Mouse (Mus musculus) kidney, embryonic 16.5 days (tissue): ENCODE measurements around the gene Srrm3. TPM values are rescaled to one million over a fixed set of nuclear protein-coding genes. Genes with fewer than 3 reads are reported as not detected.

ENCODE experiments used
- ATAC-seq: fragments of 200-750 bp; cut with Nextera tagmentation; 2 replicates; pipeline ENCODE4 v1.8.0; 2017; ENCODE audit warnings: moderate TSS enrichment; ENCODE audit not compliant: low FRiP score, low TSS enrichment
- H3K27ac ChIP-seq: fragments of 300-500 bp; sonication (generic); 2 replicates; pipeline ENCODE4 v1.5.1; 2014; ENCODE audit warnings: low read length
- H3K27me3 ChIP-seq: fragments of 300-500 bp; sonication (generic); 2 replicates; pipeline ENCODE4 v1.6.1; 2014; ENCODE audit warnings: low read length, control low read depth, mixed read lengths; ENCODE audit not compliant: insufficient read depth
- H3K36me3 ChIP-seq: fragments of 300-500 bp; sonication (generic); 2 replicates; pipeline ENCODE4 v1.6.1; 2014; ENCODE audit warnings: low read length, control low read depth, mixed read lengths; ENCODE audit not compliant: insufficient read depth
- H3K4me1 ChIP-seq: fragments of 300-500 bp; sonication (generic); 2 replicates; pipeline ENCODE4 v1.6.1; 2014; ENCODE audit warnings: low read length, control low read depth, mixed read lengths; ENCODE audit not compliant: insufficient read depth
- H3K4me2 ChIP-seq: fragments of 300-500 bp; sonication (generic); replicated peaks from 2 replicates; pipeline ENCODE4 v1.6.1; 2014; ENCODE audit warnings: low read depth, low read length
- H3K4me3 ChIP-seq: fragments of 300-500 bp; sonication (generic); 2 replicates; pipeline ENCODE4 v1.5.1; 2014; ENCODE audit warnings: mild to moderate bottlenecking, low read length
- H3K9ac ChIP-seq: fragments of 300-500 bp; sonication (generic); replicated peaks from 2 replicates; pipeline ENCODE4 v1.6.1; 2014; ENCODE audit warnings: low read length
- H3K9me3 ChIP-seq: fragments of 300-500 bp; sonication (generic); 2 replicates; pipeline ENCODE4 v1.6.1; 2016; ENCODE audit warnings: low read length, control low read depth
- WGBS: fragments of 180-500 bp; shearing (Covaris S2); extraction: QIAGEN DNeasy Blood & Tissue Kit; methylation state at CpG from one replicate; pipeline ENCODE4 v1.1.7; 2014; 5-methylcytosine and 5-hydroxymethylcytosine counted together
- microRNA-seq: library from miRNA; unstranded; fragments of <30 nt; microRNA quantifications from one replicate; pipeline ENCODE4, GENCODE M21; 2016
- polyA plus RNA-seq: library from polyadenylated mRNA; unstranded; fragments of >200 nt; fragmentation: Nextera tagmentation; extraction: Ambion mirVana; gene quantifications from 2 replicates; pipeline ENCODE4 v1.2.1, GENCODE M21; 2015

Gene Srrm3
- polyA plus RNA-seq, 1 experiment from 2014 or later, result 0.27 TPM

GRCm38 (mm10) chr5:135917327-135918058, 110.8 kb downstream of the Srrm3 start:
- Histone ChIP-seq H3K9ac (no peak overlapping the region), H3K27me3 (no peaks in the 10 kb centered on the region), H3K27ac (no peak overlapping the region), H3K36me3 (peaks cover 54% of the 10 kb centered on the region), H3K9me3 (no peaks in the 10 kb centered on the region), H3K4me3 (no peak overlapping the region), H3K4me2 (no peak overlapping the region), H3K4me1 (no peaks in the 10 kb centered on the region)
- ATAC-seq, result no peak
- WGBS, result 87% methylated on average over 8 of the region's 8 CpGs

- ATAC-seq, result no peak
- WGBS, result 90% methylated on average over 5 of the region's 5 CpGs
- Histone ChIP-seq H3K4me2 (no peak overlapping the region), H3K4me3 (no peak overlapping the region), H3K36me3 (peaks cover 54% of the 10 kb centered on the region), H3K9ac (no peak overlapping the region), H3K27me3 (no peaks in the 10 kb centered on the region), H3K9me3 (no peaks in the 10 kb centered on the region), H3K27ac (no peak overlapping the region), H3K4me1 (no peaks in the 10 kb centered on the region)
Measured at GRCm38 (mm10) chr5:135918059-135918437, 111.4 kb downstream of the Srrm3 start.

- no peaks in the 10 kb centered on the region for H3K9me3 ChIP-seq
- H3K4me3 ChIP-seq, result no peak overlapping the region
- H3K9ac ChIP-seq, result no peak overlapping the region
- peaks cover 54% of the 10 kb centered on the region for H3K36me3 ChIP-seq
- WGBS, result 93% methylated on average over 5 of the region's 5 CpGs
- no peaks in the 10 kb centered on the region for H3K4me1 ChIP-seq
- no peaks in the 10 kb centered on the region for H3K27me3 ChIP-seq
- H3K4me2 ChIP-seq, result no peak overlapping the region
- ATAC-seq, result no peak
- no peak overlapping the region for H3K27ac ChIP-seq
Measured at GRCm38 (mm10) chr5:135918593-135918992, 111.9 kb downstream of the Srrm3 start.

GRCm38 (mm10) chr5:135919902-135920301, 113.2 kb downstream of the Srrm3 start:
- Histone ChIP-seq H3K9ac (no peak overlapping the region), H3K4me1 (no peaks in the 10 kb centered on the region), H3K27me3 (no peaks in the 10 kb centered on the region), H3K4me2 (no peak overlapping the region), H3K9me3 (no peaks in the 10 kb centered on the region), H3K36me3 (peaks cover 49% of the 10 kb centered on the region), H3K27ac (no peak overlapping the region), H3K4me3 (no peak overlapping the region)
- ATAC-seq, result no peak
- WGBS, result 41% methylated on average over 3 of the region's 3 CpGs

- no peak overlapping the region for H3K4me3 ChIP-seq
- 96% methylated on average over 7 of the region's 7 CpGs for WGBS
- H3K9ac ChIP-seq, result no peak overlapping the region
- peaks cover 29% of the 10 kb centered on the region for H3K36me3 ChIP-seq
- H3K27me3 ChIP-seq, result no peaks in the 10 kb centered on the region
- H3K27ac ChIP-seq, result no peak overlapping the region
- no peak overlapping the region for H3K4me2 ChIP-seq
- no peak for ATAC-seq
- H3K9me3 ChIP-seq, result no peaks in the 10 kb centered on the region
- H3K4me1 ChIP-seq, result no peaks in the 10 kb centered on the region
Measured at GRCm38 (mm10) chr5:135923901-135924300, 117.2 kb downstream of the Srrm3 start.

Small RNAs within 50 kb of the gene (microRNA-seq; reads per million reads assigned to microRNA genes)
- gene Gm23268, result not detected

Other genes starting within 250 kb of the Srrm3 start
- not detected in 2 replicates for gene Ccl26, start 243.3 kb upstream of the Srrm3 start, polyA plus RNA-seq
- 1.8 and 2.0 TPM in 2 replicates for gene Ccl24, start 233.8 kb upstream of the Srrm3 start, polyA plus RNA-seq
- 51.0 and 56.5 TPM in 2 replicates for gene Rhbdd2, start 174.3 kb upstream of the Srrm3 start, polyA plus RNA-seq
- gene Por, start 136.9 kb upstream of the Srrm3 start, polyA plus RNA-seq, result 106 and 107 TPM in 2 replicates
- gene Tmem120a, start 62.4 kb upstream of the Srrm3 start, polyA plus RNA-seq, result 74.7 and 75.4 TPM in 2 replicates
- gene Styxl1, start 28.5 kb upstream of the Srrm3 start, polyA plus RNA-seq, result 0.42 and 0.62 TPM in 2 replicates
- 690 and 691 TPM in 2 replicates for gene Mdh2, start 28.4 kb upstream of the Srrm3 start, polyA plus RNA-seq
- 69.9 and 70.5 TPM in 2 replicates for gene Hspb1, start 81.0 kb downstream of the Srrm3 start, polyA plus RNA-seq
- gene Ywhag, start 127.7 kb downstream of the Srrm3 start, polyA plus RNA-seq, result 193 and 202 TPM in 2 replicates
- 11.3 and 11.8 TPM in 2 replicates for gene Ssc4d, start 167.6 kb downstream of the Srrm3 start, polyA plus RNA-seq
- gene Zp3, start 173.2 kb downstream of the Srrm3 start, polyA plus RNA-seq, result 0.18 and 0.20 TPM in 2 replicates
- 32.9 and 36.3 TPM in 2 replicates for gene Dtx2, start 187.9 kb downstream of the Srrm3 start, polyA plus RNA-seq
- gene Upk3b, start 231.6 kb downstream of the Srrm3 start, polyA plus RNA-seq, result 3.6 and 6.1 TPM in 2 replicates
- 2.2 and 3.6 TPM in 2 replicates for gene Upk3bl, start 247.6 kb downstream of the Srrm3 start, polyA plus RNA-seq